Mouse (Mus musculus) MEL (cell line): ENCODE measurements around the gene Map3k19. TPM values are rescaled to one million over a fixed set of nuclear protein-coding genes. Genes with fewer than 3 reads are reported as not detected.

Experiments
- DNase-seq: peaks from one replicate; pipeline ENCODE4 v3.0.0; 2011; ENCODE audit warnings: low read depth, low spot score
- H3K27ac ChIP-seq: 2 replicates; pipeline ENCODE4 v1.5.1; 2012; ENCODE audit warnings: low read depth, mild to moderate bottlenecking, control low read depth, low read length, moderate library complexity; ENCODE audit not compliant: control insufficient read depth
- H3K27me3 ChIP-seq, 2 experiments: fragments of 150-350 bp in 1 of 2; sonication (generic) in 1 of 2; 2 replicates each; pipeline ENCODE4 v1.6.1; 2012; ENCODE audit warnings: low read length in 2 of 2, mild to moderate bottlenecking in 2 of 2, improper control_type of control experiment in 1 of 2, moderate library complexity in 1 of 2; ENCODE audit not compliant: insufficient read depth in 2 of 2, control insufficient read depth in 1 of 2
- H3K36me3 ChIP-seq, 2 experiments: 2 replicates each; pipeline ENCODE4 v1.6.1; 2012 to 2014; ENCODE audit warnings: low read length in 2 of 2, improper control_type of control experiment in 1 of 2, inconsistent platforms in 1 of 2, mild to moderate bottlenecking in 1 of 2; ENCODE audit not compliant: insufficient read depth in 2 of 2, control insufficient read depth in 1 of 2
- H3K4me1 ChIP-seq, 2 experiments: fragments of 150-350 bp in 1 of 2; sonication (generic) in 1 of 2; 2 replicates each; pipeline ENCODE4 v1.6.1; 2012; ENCODE audit warnings: low read length in 2 of 2, improper control_type of control experiment in 1 of 2, mild to moderate bottlenecking in 1 of 2; ENCODE audit not compliant: insufficient read depth in 2 of 2, control insufficient read depth in 1 of 2
- H3K4me3 ChIP-seq, 2 experiments: fragments of 150-350 bp in 1 of 2; sonication (generic) in 1 of 2; 2 replicates each; pipeline ENCODE4 v1.5.1; 2012; ENCODE audit warnings: low read depth in 2 of 2, low read length in 2 of 2, mild to moderate bottlenecking in 2 of 2, moderate library complexity in 2 of 2, control low read depth in 1 of 2, improper control_type of control experiment in 1 of 2; ENCODE audit not compliant: control insufficient read depth in 1 of 2, insufficient read depth in 1 of 2
- H3K79me2 ChIP-seq: 2 replicates; pipeline ENCODE4 v1.6.1; 2012; ENCODE audit warnings: mild to moderate bottlenecking, low read length, moderate library complexity; ENCODE audit not compliant: control insufficient read depth, poor library complexity, insufficient read depth
- H3K9ac ChIP-seq: 2 replicates; pipeline ENCODE4 v1.6.1; 2012; ENCODE audit warnings: low read depth, mild to moderate bottlenecking, control low read depth, low read length, moderate library complexity; ENCODE audit not compliant: control insufficient read depth, poor library complexity, severe bottlenecking
- H3K9me3 ChIP-seq: fragments of 150-350 bp; sonication (generic); replicated peaks from 2 replicates; pipeline ENCODE4 v1.6.1; 2012; ENCODE audit warnings: mild to moderate bottlenecking, low read length, improper control_type of control experiment, moderate library complexity; ENCODE audit not compliant: insufficient read depth
- BHLHE40 ChIP-seq: IDR thresholded peaks from 2 replicates; pipeline ENCODE4 v1.6.1; 2012; ENCODE audit warnings: low read depth, mild to moderate bottlenecking, inconsistent platforms, low read length, improper control_type of control experiment, borderline replicate concordance
- CHD1 ChIP-seq: IDR thresholded peaks from 2 replicates; pipeline ENCODE4 v1.6.1; 2012; ENCODE audit warnings: low read depth, mild to moderate bottlenecking, inconsistent platforms, low read length, improper control_type of control experiment
- CHD2 ChIP-seq: IDR thresholded peaks from 2 replicates; pipeline ENCODE4 v1.6.1; 2011; ENCODE audit warnings: low read length, improper control_type of control experiment
- CTCF ChIP-seq, 3 experiments: IDR thresholded peaks in 2 of 3; conservative IDR thresholded peaks in 1 of 3; 2 replicates each; pipeline ENCODE4 v1.5.1; 2011 to 2012; ENCODE audit warnings: low read length in 3 of 3, low read depth in 2 of 3, mild to moderate bottlenecking in 2 of 3, improper control_type of control experiment in 1 of 3, inconsistent platforms in 1 of 3, mixed read lengths in 1 of 3, moderate library complexity in 1 of 3; ENCODE audit not compliant: control insufficient read depth in 1 of 3, insufficient read depth in 1 of 3, poor library complexity in 1 of 3, severe bottlenecking in 1 of 3
- E2F4 ChIP-seq: IDR thresholded peaks from 2 replicates; pipeline ENCODE4 v1.6.1; 2011; ENCODE audit warnings: low read depth, low read length, improper control_type of control experiment, borderline replicate concordance
- ELF1 ChIP-seq: IDR thresholded peaks from 2 replicates; pipeline ENCODE4 v1.6.1; 2014; ENCODE audit warnings: low read depth, mild to moderate bottlenecking, inconsistent platforms, low read length, improper control_type of control experiment, moderate library complexity
- EP300 ChIP-seq, 2 experiments: IDR thresholded peaks; 2 replicates each; pipeline ENCODE4 v1.6.1; 2011; ENCODE audit warnings: improper control_type of control experiment in 2 of 2, low read length in 2 of 2, low read depth in 1 of 2, mild to moderate bottlenecking in 1 of 2
- ETS1 ChIP-seq: IDR thresholded peaks from 2 replicates; pipeline ENCODE4 v1.6.1; 2012; ENCODE audit warnings: low read depth, mild to moderate bottlenecking, inconsistent platforms, low read length, improper control_type of control experiment, moderate library complexity
- GABPA ChIP-seq: IDR thresholded peaks from 2 replicates; pipeline ENCODE4 v1.6.1; 2012; ENCODE audit warnings: low read depth, mild to moderate bottlenecking, inconsistent platforms, low read length, improper control_type of control experiment, moderate library complexity
- GATA1 ChIP-seq: IDR thresholded peaks from 2 replicates; pipeline ENCODE4 v1.6.1; 2011; ENCODE audit warnings: low read depth, low read length, improper control_type of control experiment
- HCFC1 ChIP-seq: IDR thresholded peaks from 2 replicates; pipeline ENCODE4 v1.6.1; 2012; ENCODE audit warnings: low read depth, mild to moderate bottlenecking, inconsistent platforms, low read length, improper control_type of control experiment, moderate library complexity
- JUND ChIP-seq: IDR thresholded peaks from 2 replicates; pipeline ENCODE4 v1.6.1; 2011; ENCODE audit warnings: low read depth, mild to moderate bottlenecking, improper control_type of control experiment, low read length
- KAT2A ChIP-seq: conservative IDR thresholded peaks from 2 replicates; pipeline ENCODE4 v1.6.1; 2012; ENCODE audit warnings: low read depth, low read length, improper control_type of control experiment, inconsistent platforms
- MAFK ChIP-seq: IDR thresholded peaks from 2 replicates; pipeline ENCODE4 v1.6.1; 2011; ENCODE audit warnings: low read depth, mild to moderate bottlenecking, low read length, improper control_type of control experiment, borderline replicate concordance
- MAX ChIP-seq: IDR thresholded peaks from 2 replicates; pipeline ENCODE4 v1.6.1; 2011; ENCODE audit warnings: low read length, improper control_type of control experiment
- MAZ ChIP-seq: IDR thresholded peaks from 2 replicates; pipeline ENCODE4 v1.6.1; 2012; ENCODE audit warnings: low read depth, mild to moderate bottlenecking, inconsistent platforms, low read length, improper control_type of control experiment
- MEF2A ChIP-seq: IDR thresholded peaks from 2 replicates; pipeline ENCODE4 v1.6.1; 2014; ENCODE audit warnings: low read depth, mild to moderate bottlenecking, inconsistent platforms, low read length, improper control_type of control experiment; ENCODE audit not compliant: poor library complexity, insufficient replicate concordance, severe bottlenecking; ENCODE audit errors: extremely low read depth
- MXI1 ChIP-seq: IDR thresholded peaks from 2 replicates; pipeline ENCODE4 v1.6.1; 2011; ENCODE audit warnings: mild to moderate bottlenecking, low read depth, low read length, improper control_type of control experiment
- MYC ChIP-seq: IDR thresholded peaks from 2 replicates; pipeline ENCODE4 v1.6.1; 2011; ENCODE audit warnings: low read depth, mild to moderate bottlenecking, low read length, improper control_type of control experiment, moderate library complexity
- POLR2A ChIP-seq, 2 experiments: IDR thresholded peaks; 2 replicates each; pipeline ENCODE4 v1.6.1; 2011 to 2012; ENCODE audit warnings: low read length in 2 of 2, mild to moderate bottlenecking in 2 of 2, control low read depth in 1 of 2, improper control_type of control experiment in 1 of 2, low read depth in 1 of 2, moderate library complexity in 1 of 2; ENCODE audit not compliant: control insufficient read depth in 1 of 2, insufficient read depth in 1 of 2, poor library complexity in 1 of 2
- POLR2AphosphoS2 ChIP-seq: IDR thresholded peaks from 2 replicates; pipeline ENCODE4 v1.6.1; 2011; ENCODE audit warnings: low read length, improper control_type of control experiment
- POLR2AphosphoS5 ChIP-seq: IDR thresholded peaks from 2 replicates; pipeline ENCODE4 v1.6.1; 2012; ENCODE audit warnings: low read depth, borderline replicate concordance, mild to moderate bottlenecking, inconsistent platforms, low read length, moderate library complexity, mixed read lengths
- RAD21 ChIP-seq: IDR thresholded peaks from 2 replicates; pipeline ENCODE4 v1.6.1; 2011; ENCODE audit warnings: mild to moderate bottlenecking, low read depth, low read length, improper control_type of control experiment
- RCOR1 ChIP-seq: IDR thresholded peaks from 2 replicates; pipeline ENCODE4 v1.6.1; 2012; ENCODE audit warnings: low read depth, mild to moderate bottlenecking, inconsistent platforms, low read length, improper control_type of control experiment
- SIN3A ChIP-seq: IDR thresholded peaks from 2 replicates; pipeline ENCODE4 v1.6.1; 2012; ENCODE audit warnings: low read length, improper control_type of control experiment, inconsistent platforms
- SMC3 ChIP-seq: IDR thresholded peaks from 2 replicates; pipeline ENCODE4 v1.6.1; 2011; ENCODE audit warnings: low read depth, low read length, improper control_type of control experiment
- TAL1 ChIP-seq: IDR thresholded peaks from 2 replicates; pipeline ENCODE4 v1.6.1; 2012; ENCODE audit warnings: mild to moderate bottlenecking, inconsistent platforms, low read length, moderate library complexity, mixed read lengths
- TBP ChIP-seq: IDR thresholded peaks from 2 replicates; pipeline ENCODE4 v1.8.0; 2011; ENCODE audit warnings: low read depth, low read length, improper control_type of control experiment
- TCF12 ChIP-seq: IDR thresholded peaks from 2 replicates; pipeline ENCODE4 v1.6.1; 2014; ENCODE audit warnings: low read depth, mild to moderate bottlenecking, inconsistent platforms, low read length, improper control_type of control experiment, moderate library complexity
- UBTF ChIP-seq: IDR thresholded peaks from 2 replicates; pipeline ENCODE4 v1.6.1; 2012; ENCODE audit warnings: low read depth, mild to moderate bottlenecking, inconsistent platforms, low read length, improper control_type of control experiment, moderate library complexity, borderline replicate concordance; ENCODE audit not compliant: insufficient read depth
- USF1 ChIP-seq: IDR thresholded peaks from 2 replicates; pipeline ENCODE4 v1.6.1; 2014; ENCODE audit warnings: low read depth, mild to moderate bottlenecking, inconsistent platforms, low read length, improper control_type of control experiment, moderate library complexity
- ZC3H11A ChIP-seq: IDR thresholded peaks from 2 replicates; pipeline ENCODE4 v1.6.1; 2012; ENCODE audit warnings: low read depth, mild to moderate bottlenecking, inconsistent platforms, low read length, improper control_type of control experiment
- ZKSCAN1 ChIP-seq: IDR thresholded peaks from 2 replicates; pipeline ENCODE4 v1.6.1; 2012; ENCODE audit warnings: low read depth, mild to moderate bottlenecking, inconsistent platforms, low read length, improper control_type of control experiment, moderate library complexity
- ZMIZ1 ChIP-seq: IDR thresholded peaks from 2 replicates; pipeline ENCODE4 v1.6.1; 2012; ENCODE audit warnings: low read depth, mild to moderate bottlenecking, inconsistent platforms, low read length, improper control_type of control experiment, moderate library complexity
- ZNF384 ChIP-seq: IDR thresholded peaks from 2 replicates; pipeline ENCODE4 v1.6.1; 2012; ENCODE audit warnings: low read depth, mild to moderate bottlenecking, inconsistent platforms, low read length, improper control_type of control experiment
- polyA plus RNA-seq, 2 experiments: library from polyadenylated mRNA; stranded (reverse) in 1 of 2; unstranded in 1 of 2; fragments of >175 nt in 1 of 2; fragments of >200 nt in 1 of 2; gene quantifications; 2 replicates each; pipeline versions ENCODE4 v1.2.1 to v1.2.4; 2012; ENCODE audit warnings: low replicate concordance in 2 of 2, low read depth in 1 of 2; ENCODE audit not compliant: insufficient read length in 2 of 2, insufficient read depth in 1 of 2, missing spikeins in 1 of 2
- total RNA-seq: library from RNA; depleted of rRNA; stranded (reverse); fragments of 300-350 nt; gene quantifications from 2 replicates; pipeline ENCODE4 v1.2.3, GENCODE M21; 2012

Map3k19 gene
- total and polyA plus RNA-seq, 3 experiments, result not detected

DNA sequence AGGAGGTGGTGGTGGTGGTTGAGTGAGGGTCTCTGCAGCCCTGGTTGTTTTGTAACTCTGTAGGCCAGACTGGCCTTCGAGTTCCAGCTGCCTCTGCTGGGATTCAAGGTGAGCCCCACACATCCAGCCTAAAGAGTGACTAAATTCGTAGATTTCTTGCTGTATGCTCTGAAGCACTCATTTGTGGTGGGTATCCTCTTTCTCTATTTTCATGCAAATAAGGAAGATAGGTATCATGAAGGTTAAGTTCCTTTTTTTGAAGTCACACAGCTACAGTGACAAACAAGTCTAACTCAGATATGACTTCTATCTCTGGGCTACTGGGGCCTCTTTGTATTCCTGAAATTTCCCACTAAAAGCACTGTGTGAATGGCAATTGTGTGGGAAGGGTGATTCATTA, 74.0 kb downstream of the Map3k19 start:
- Histone ChIP-seq H3K27ac (peak overlapping the region; percentile 86), H3K27me3 (no peaks in the 10 kb centered on the region), H3K79me2 (peaks cover 88% of the 10 kb centered on the region), H3K4me3 (peak overlapping the region; percentile 44), H3K9ac (peak overlapping the region; percentile 50), H3K4me1 (peaks cover 22 to 38% of the 10 kb centered on the region in 2 experiments), H3K36me3 (peaks cover 11 to 79% of the 10 kb centered on the region in 2 experiments; a peak in 3 of 4 replicates), H3K9me3 (no peaks in the 10 kb centered on the region)
- TF ChIP-seq TAL1 (no peak), ZMIZ1 (no peak), POLR2AphosphoS2 (no peak), E2F4 (no peak), JUND (no peak), KAT2A (no peak), USF1 (no peak), ETS1 (peak; percentile 45; the same call in 1 of the 2 replicates), CHD1 (0 out of 2 replicates have a peak, but pooled peaks have one; percentile 49), MAX (no peak), MYC (no peak), TBP (no peak), RAD21 (no peak), ZC3H11A (no peak), ZKSCAN1 (no peak), MXI1 (no peak), EP300 (IDR thresholded peaks at IDR 0.05; ENCODE audit: low read depth in 1 of 2, low read length in 2 of 2) (peak; percentile 17 to 52; a peak in 3 of 4 replicates), SIN3A (peak; percentile 50; the same call in 1 of the 2 replicates), ELF1 (no peak), BHLHE40 (no peak), POLR2A (IDR thresholded peaks at IDR 0.05; ENCODE audit: control insufficient read depth in 1 of 2, insufficient read depth in 1 of 2, low read depth in 1 of 2, low read length in 2 of 2, poor library complexity in 1 of 2) (no peak), POLR2AphosphoS5 (no peak), HCFC1 (0 out of 2 replicates have a peak, but pooled peaks have one; percentile 28), CTCF (IDR thresholded peaks at IDR 0.05 in 2 of 3, conservative IDR thresholded peaks at IDR 0.05 in 1 of 3; ENCODE audit: control insufficient read depth in 1 of 3, insufficient read depth in 1 of 3, low read depth in 2 of 3, low read length in 3 of 3, poor library complexity in 1 of 3, severe bottlenecking in 1 of 3) (no peak), MAFK (no peak), TCF12 (no peak), GATA1 (peak; percentile 73), GABPA (no peak), UBTF (no peak), MEF2A (no peak), MAZ (no peak), RCOR1 (peak; percentile 38), CHD2 (no peak), ZNF384 (no peak; the same call in 1 of the 2 replicates), SMC3 (no peak)
- peak; percentile 78 for DNase-seq
